Mouse (Mus musculus): ENCODE measurements at regions not wholly inside any gene's neighbourhood (a gene's known extent, or its start where the extent isn't known, plus 50 kb on each side); places are given as distances from the start of the nearest gene placed in this dataset.

- TF ChIP-seq CTCF (conservative IDR thresholded peaks at IDR 0.05; ENCODE audit: low read length) (no peak), POU5F1 (IDR thresholded peaks at IDR 0.05; ENCODE audit: borderline replicate concordance, low read length) (no peak), NANOG (IDR thresholded peaks at IDR 0.05; ENCODE audit: borderline replicate concordance, low read length) (no peak)
Observed at GRCm38 (mm10) chr16:93367246-93367805, 236.5 kb downstream of the Setd4 start.

Measured in E14TG2a.4 (cell line).